Mouse (Mus musculus): ENCODE results near the gene Ccdc24. TPM values are rescaled to one million over a fixed set of nuclear protein-coding genes. Genes with fewer than 3 reads are reported as not detected.
A peak's percentile ranks its signal among the peaks of the same experiment; 100 is the strongest.

Ccdc24 gene
- polyA plus RNA-seq, 1 experiment = 1.4 TPM

DNA sequence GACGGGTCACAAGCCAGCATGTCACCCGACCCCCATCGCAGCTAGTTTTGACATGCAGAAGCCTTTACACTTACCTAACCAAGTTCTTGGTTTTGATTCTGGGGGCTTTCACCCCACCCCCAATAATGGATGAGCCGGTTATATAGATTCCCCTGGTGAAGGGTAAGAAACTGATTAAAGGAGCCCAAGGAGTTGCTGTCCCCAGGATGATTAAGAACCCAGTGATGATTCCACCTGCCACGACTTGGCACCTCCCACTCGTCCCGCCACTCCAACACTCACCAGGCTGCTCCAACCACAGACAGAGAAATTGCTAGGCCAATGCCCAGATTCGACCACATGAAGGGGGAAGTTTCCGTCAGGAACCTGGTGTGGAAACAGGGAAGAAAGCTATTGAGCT, 13.6 kb upstream of the Ccdc24 start:
- Histone ChIP-seq H3K36me3 (ENCODE audit: control insufficient read depth, insufficient read depth) (peaks cover 7% of the 10 kb centered on the region), H3ac (ENCODE audit: control insufficient read depth, insufficient read length, low read depth) (no peak overlapping the region), H3K4me3 (ENCODE audit: insufficient read depth, poor library complexity, severe bottlenecking) (peak overlapping the region; percentile 64), H3K79me2 (ENCODE audit: control insufficient read depth, insufficient read depth) (peaks cover 56% of the 10 kb centered on the region), H3K27me3 (ENCODE audit: control insufficient read depth, insufficient read depth, insufficient read length) (no peaks in the 10 kb centered on the region), H3K79me3 (ENCODE audit: low read depth) (peaks cover 16% of the 10 kb centered on the region)
- TF ChIP-seq USF1 (IDR thresholded peaks at IDR 0.05; ENCODE audit: low read depth) = no peak
- TF ChIP-seq MYOD1 (IDR thresholded peaks at IDR 0.05; ENCODE audit: control insufficient read depth, insufficient read length, low read depth) = no peak
- no peak for TF ChIP-seq MAX (IDR thresholded peaks at IDR 0.05)
- no peak for TF ChIP-seq FOSL1 (IDR thresholded peaks at IDR 0.05; ENCODE audit: insufficient read depth, low read length, poor library complexity, severe bottlenecking)
- no peak for TF ChIP-seq CTCF (IDR thresholded peaks at IDR 0.05; ENCODE audit: control insufficient read depth, insufficient read depth, insufficient read length)
- no peak for TF ChIP-seq MYOG (IDR thresholded peaks at IDR 0.05; ENCODE audit: control insufficient read depth, extremely low read depth, insufficient read length)
- no peak for TF ChIP-seq CEBPB (IDR thresholded peaks at IDR 0.05; ENCODE audit: low read depth)

DNA sequence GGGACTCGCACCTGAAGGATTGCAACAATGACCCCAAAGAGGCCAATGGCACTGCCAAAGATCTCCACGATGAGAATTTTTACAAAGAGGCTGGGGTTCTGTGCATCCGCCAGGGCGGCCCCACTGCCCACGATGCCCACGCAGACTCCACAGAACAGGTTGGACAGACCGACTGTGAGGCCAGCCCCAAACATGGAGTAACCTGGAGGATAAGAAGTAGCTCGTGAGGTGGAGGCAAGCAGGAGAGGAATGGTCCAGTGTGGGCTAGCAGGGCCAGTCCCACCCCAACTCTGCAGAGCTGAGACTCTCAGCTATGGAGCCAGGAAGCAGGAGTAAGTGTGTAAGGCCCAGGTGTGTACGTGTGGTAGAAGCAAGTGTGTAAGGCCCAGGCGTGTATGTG, 12.7 kb upstream of the Ccdc24 start:
- H3K79me3 ChIP-seq (ENCODE audit: low read depth) = peaks cover 13% of the 10 kb centered on the region
- TF ChIP-seq MYOG (IDR thresholded peaks at IDR 0.05; ENCODE audit: control insufficient read depth, extremely low read depth, insufficient read length) (no peak), MYOD1 (IDR thresholded peaks at IDR 0.05; ENCODE audit: control insufficient read depth, insufficient read length, low read depth) (no peak), USF1 (IDR thresholded peaks at IDR 0.05; ENCODE audit: low read depth) (no peak), MAX (IDR thresholded peaks at IDR 0.05) (no peak), FOSL1 (IDR thresholded peaks at IDR 0.05; ENCODE audit: insufficient read depth, low read length, poor library complexity, severe bottlenecking) (no peak), CTCF (IDR thresholded peaks at IDR 0.05; ENCODE audit: control insufficient read depth, insufficient read depth, insufficient read length) (no peak), CEBPB (IDR thresholded peaks at IDR 0.05; ENCODE audit: low read depth) (no peak)
- H3K79me2 ChIP-seq (ENCODE audit: control insufficient read depth, insufficient read depth) = peaks cover 48% of the 10 kb centered on the region
- H3K27me3 ChIP-seq (ENCODE audit: control insufficient read depth, insufficient read depth, insufficient read length) = no peaks in the 10 kb centered on the region
- no peak overlapping the region for H3ac ChIP-seq (ENCODE audit: control insufficient read depth, insufficient read length, low read depth)
- H3K4me3 ChIP-seq (ENCODE audit: insufficient read depth, poor library complexity, severe bottlenecking) = no peak overlapping the region
- peaks cover 7% of the 10 kb centered on the region for H3K36me3 ChIP-seq (ENCODE audit: control insufficient read depth, insufficient read depth)

DNA sequence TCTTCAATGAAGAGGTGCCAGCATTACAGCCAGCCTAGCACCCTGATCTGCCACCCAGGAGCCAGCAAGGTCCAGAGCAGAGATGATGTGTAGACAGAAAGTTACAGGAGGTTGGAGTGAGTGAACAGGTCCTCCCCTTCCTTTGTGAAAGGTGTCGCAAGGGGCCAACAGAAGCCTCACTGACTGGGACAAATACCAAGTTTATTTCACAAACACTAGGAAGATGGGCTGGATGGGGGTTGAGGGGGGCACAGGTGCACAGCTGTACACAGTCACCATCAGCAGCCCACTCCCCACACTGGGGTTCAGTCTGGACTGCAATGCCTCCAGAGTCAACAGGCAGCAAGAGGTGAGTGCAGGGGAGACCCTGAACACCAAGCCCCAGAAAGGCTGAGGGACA, 11.8 kb upstream of the Ccdc24 start:
- Histone ChIP-seq H3K36me3 (ENCODE audit: control insufficient read depth, insufficient read depth) (peaks cover 9% of the 10 kb centered on the region), H3K27me3 (ENCODE audit: control insufficient read depth, insufficient read depth, insufficient read length) (no peaks in the 10 kb centered on the region), H3K79me2 (ENCODE audit: control insufficient read depth, insufficient read depth) (peaks cover 48% of the 10 kb centered on the region), H3K79me3 (ENCODE audit: low read depth) (peaks cover 13% of the 10 kb centered on the region), H3K4me3 (ENCODE audit: insufficient read depth, poor library complexity, severe bottlenecking) (peak overlapping the region; percentile 55), H3ac (ENCODE audit: control insufficient read depth, insufficient read length, low read depth) (no peak overlapping the region)
- TF ChIP-seq USF1 (IDR thresholded peaks at IDR 0.05; ENCODE audit: low read depth) = no peak
- no peak for TF ChIP-seq MYOG (IDR thresholded peaks at IDR 0.05; ENCODE audit: control insufficient read depth, extremely low read depth, insufficient read length)
- no peak for TF ChIP-seq CEBPB (IDR thresholded peaks at IDR 0.05; ENCODE audit: low read depth)
- no peak for TF ChIP-seq FOSL1 (IDR thresholded peaks at IDR 0.05; ENCODE audit: insufficient read depth, low read length, poor library complexity, severe bottlenecking)
- no peak for TF ChIP-seq MYOD1 (IDR thresholded peaks at IDR 0.05; ENCODE audit: control insufficient read depth, insufficient read length, low read depth)
- TF ChIP-seq MAX (IDR thresholded peaks at IDR 0.05) = no peak
- TF ChIP-seq CTCF (IDR thresholded peaks at IDR 0.05; ENCODE audit: control insufficient read depth, insufficient read depth, insufficient read length) = no peak

DNA sequence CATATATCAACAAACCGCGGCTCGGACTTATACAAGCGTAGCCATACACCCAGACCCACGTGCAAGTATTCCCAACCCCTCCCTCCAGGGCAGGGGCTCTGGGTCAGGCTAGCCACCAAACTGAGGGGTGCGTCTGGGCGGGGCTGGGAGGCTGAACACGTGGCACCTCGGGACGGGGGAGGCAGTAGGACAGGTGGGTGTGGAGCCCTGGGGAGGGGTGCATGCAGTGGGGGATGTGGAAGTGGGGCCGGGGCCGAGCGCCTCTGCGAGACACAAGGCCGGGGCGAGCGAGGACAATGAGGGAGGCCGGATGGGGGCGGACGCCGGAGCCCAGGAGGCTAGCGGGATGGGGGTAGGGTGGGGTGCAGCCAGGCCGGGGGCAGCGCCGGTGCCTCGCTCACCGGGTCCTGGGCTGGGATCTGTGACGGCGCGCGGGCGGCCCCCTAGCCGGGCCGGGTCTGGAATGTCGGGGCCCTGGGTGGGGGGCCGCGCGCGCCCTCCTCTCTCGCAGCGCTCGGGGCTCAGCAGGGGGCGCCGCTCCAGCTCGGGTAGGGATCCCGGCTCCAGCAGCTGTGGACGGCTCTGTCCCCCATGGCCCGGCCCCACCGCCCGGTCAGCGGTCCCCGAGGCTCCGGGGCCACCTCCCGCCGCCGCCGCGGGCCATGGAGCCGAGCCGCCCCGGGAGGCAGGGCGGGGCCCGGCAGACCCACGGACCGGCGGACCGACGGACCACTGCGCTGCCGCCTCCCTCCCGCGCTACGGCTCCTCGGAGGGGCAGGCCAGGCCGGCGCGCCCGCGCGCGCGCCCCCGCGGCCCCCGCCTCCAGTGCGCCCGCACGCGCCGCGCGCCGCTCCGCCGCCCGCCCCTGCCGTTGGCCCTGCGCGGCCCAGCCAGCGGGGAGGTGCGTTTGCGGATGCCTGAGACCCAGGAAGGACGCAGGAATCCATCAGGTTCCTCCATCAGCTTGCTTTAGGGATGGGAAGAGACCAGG, 10.6 kb upstream of the Ccdc24 start, which contains the start of gene B4galt2:
TSS of gene B4galt2 (minus strand) at position 787 of the 991 bp plus-strand sequence.
- Histone ChIP-seq H3K36me3 (ENCODE audit: control insufficient read depth, insufficient read depth) (peaks cover 14% of the 10 kb centered on the region), H3K27me3 (ENCODE audit: control insufficient read depth, insufficient read depth, insufficient read length) (no peaks in the 10 kb centered on the region), H3K4me3 (ENCODE audit: insufficient read depth, poor library complexity, severe bottlenecking) (peak within 1 kb of the TSS; percentile 55), H3K79me3 (ENCODE audit: low read depth) (peaks cover 13% of the 10 kb centered on the region), H3ac (ENCODE audit: control insufficient read depth, insufficient read length, low read depth) (peak within 1 kb of the TSS; percentile 95), H3K79me2 (ENCODE audit: control insufficient read depth, insufficient read depth) (peaks cover 48% of the 10 kb centered on the region)
- TF ChIP-seq CTCF (IDR thresholded peaks at IDR 0.05; ENCODE audit: control insufficient read depth, insufficient read depth, insufficient read length) (peak; percentile 60), MYOG (IDR thresholded peaks at IDR 0.05; ENCODE audit: control insufficient read depth, extremely low read depth, insufficient read length) (no peak), FOSL1 (IDR thresholded peaks at IDR 0.05; ENCODE audit: insufficient read depth, low read length, poor library complexity, severe bottlenecking) (no peak), USF1 (IDR thresholded peaks at IDR 0.05; ENCODE audit: low read depth) (peak; percentile 43), MYOD1 (IDR thresholded peaks at IDR 0.05; ENCODE audit: control insufficient read depth, insufficient read length, low read depth) (no peak), MAX (IDR thresholded peaks at IDR 0.05) (peak; percentile 36)

DNA sequence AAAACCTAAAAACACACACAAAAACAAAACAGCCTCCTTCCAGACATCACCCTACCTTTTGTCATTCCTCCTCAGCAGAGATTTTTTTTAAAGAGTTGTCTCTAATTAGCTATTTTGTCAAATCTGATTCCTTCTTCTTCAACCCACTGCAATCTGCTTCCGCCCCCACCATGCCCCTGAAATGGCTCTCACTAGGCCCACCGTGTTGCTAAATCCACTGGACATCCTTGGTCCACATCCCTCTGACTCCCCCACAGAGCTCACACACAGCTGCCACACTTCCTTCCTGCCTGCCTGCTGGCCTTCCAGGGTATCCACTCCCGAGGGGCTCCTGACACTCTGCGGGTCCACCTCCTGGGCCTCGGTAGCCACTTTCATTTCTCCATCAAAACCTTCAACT, 6.3 kb upstream of the Ccdc24 start:
- Histone ChIP-seq H3K79me3 (ENCODE audit: low read depth) (peaks cover 2% of the 10 kb centered on the region), H3K36me3 (ENCODE audit: control insufficient read depth, insufficient read depth) (peaks cover 22% of the 10 kb centered on the region), H3K4me3 (ENCODE audit: insufficient read depth, poor library complexity, severe bottlenecking) (no peak overlapping the region), H3K79me2 (ENCODE audit: control insufficient read depth, insufficient read depth) (peaks cover 17% of the 10 kb centered on the region), H3K27me3 (ENCODE audit: control insufficient read depth, insufficient read depth, insufficient read length) (no peaks in the 10 kb centered on the region), H3ac (ENCODE audit: control insufficient read depth, insufficient read length, low read depth) (no peak overlapping the region)
- TF ChIP-seq MYOG (IDR thresholded peaks at IDR 0.05; ENCODE audit: control insufficient read depth, extremely low read depth, insufficient read length) (no peak), CTCF (IDR thresholded peaks at IDR 0.05; ENCODE audit: control insufficient read depth, insufficient read depth, insufficient read length) (no peak), MAX (IDR thresholded peaks at IDR 0.05) (no peak), CEBPB (IDR thresholded peaks at IDR 0.05; ENCODE audit: low read depth) (no peak), USF1 (IDR thresholded peaks at IDR 0.05; ENCODE audit: low read depth) (no peak), FOSL1 (IDR thresholded peaks at IDR 0.05; ENCODE audit: insufficient read depth, low read length, poor library complexity, severe bottlenecking) (no peak), MYOD1 (IDR thresholded peaks at IDR 0.05; ENCODE audit: control insufficient read depth, insufficient read length, low read depth) (no peak)

Measured in C2C12 (cell line).